Mouse (Mus musculus) C2C12 (cell line): ENCODE measurements at regions not wholly inside any gene's neighbourhood (a gene's known extent, or its start where the extent isn't known, plus 50 kb on each side); places are given as distances from the start of the nearest gene placed in this dataset.

ENCODE experiments used
- H3K27me3 ChIP-seq: one replicate; pipeline ENCODE4 v1.6.1; 2011; ENCODE audit not compliant: control insufficient read depth, insufficient read depth, insufficient read length
- H3K36me3 ChIP-seq: one replicate; pipeline ENCODE4 v1.6.1; 2011; ENCODE audit not compliant: control insufficient read depth, insufficient read depth
- H3K4me3 ChIP-seq: one replicate; pipeline ENCODE4 v1.5.1; 2011; ENCODE audit warnings: mild to moderate bottlenecking, control low read depth; ENCODE audit not compliant: poor library complexity, insufficient read depth, severe bottlenecking
- H3K79me2 ChIP-seq: one replicate; pipeline ENCODE4 v1.6.1; 2011; ENCODE audit not compliant: control insufficient read depth, insufficient read depth
- H3K79me3 ChIP-seq: one replicate; pipeline ENCODE4 v1.6.1; 2011; ENCODE audit warnings: low read depth, control low read depth
- H3ac ChIP-seq: one replicate; pipeline ENCODE3; 2011; ENCODE audit warnings: low read depth; ENCODE audit not compliant: control insufficient read depth, insufficient read length
- CEBPB ChIP-seq: IDR thresholded peaks from one replicate; pipeline ENCODE4 v1.6.1; 2011; ENCODE audit warnings: low read depth, mild to moderate bottlenecking, control low read depth, moderate library complexity
- CTCF ChIP-seq: IDR thresholded peaks from one replicate; pipeline ENCODE4 v1.5.1; 2011; ENCODE audit not compliant: control insufficient read depth, insufficient read depth, insufficient read length
- FOSL1 ChIP-seq: IDR thresholded peaks from one replicate; pipeline ENCODE4 v1.8.0; 2011; ENCODE audit warnings: mild to moderate bottlenecking, low read length; ENCODE audit not compliant: poor library complexity, insufficient read depth, severe bottlenecking
- MAX ChIP-seq: IDR thresholded peaks from one replicate; pipeline ENCODE4 v1.6.1; 2011; ENCODE audit warnings: mild to moderate bottlenecking, control low read depth
- MYOD1 ChIP-seq: IDR thresholded peaks from one replicate; pipeline ENCODE4 v1.6.1; 2011; ENCODE audit warnings: low read depth; ENCODE audit not compliant: control insufficient read depth, insufficient read length
- MYOG ChIP-seq: IDR thresholded peaks from one replicate; pipeline ENCODE4 v1.6.1; 2011; ENCODE audit not compliant: control insufficient read depth, insufficient read length; ENCODE audit errors: extremely low read depth
- USF1 ChIP-seq: IDR thresholded peaks from one replicate; pipeline ENCODE4 v1.6.1; 2011; ENCODE audit warnings: low read depth, mild to moderate bottlenecking, control low read depth, moderate library complexity

GRCm38 (mm10) chr15:93824729-93825694, 229.3 kb upstream of the Prickle1 start:
- no peak for TF ChIP-seq USF1
- no peak for TF ChIP-seq CTCF
- Histone ChIP-seq H3K4me3 (no peak overlapping the region), H3ac (no peak overlapping the region), H3K36me3 (no peaks in the 10 kb centered on the region), H3K79me3 (no peaks in the 10 kb centered on the region), H3K27me3 (no peaks in the 10 kb centered on the region), H3K79me2 (no peaks in the 10 kb centered on the region)

- no peaks in the 10 kb centered on the region for H3K36me3 ChIP-seq
- no peaks in the 10 kb centered on the region for H3K27me3 ChIP-seq
- no peaks in the 10 kb centered on the region for H3K79me2 ChIP-seq
- TF ChIP-seq FOSL1 = no peak
- no peak for TF ChIP-seq MAX
- TF ChIP-seq CTCF = no peak
- no peak for TF ChIP-seq USF1
- no peak for TF ChIP-seq MYOG
- TF ChIP-seq CEBPB = no peak
- TF ChIP-seq MYOD1 = no peak
- no peak overlapping the region for H3ac ChIP-seq
- no peak overlapping the region for H3K4me3 ChIP-seq
- H3K79me3 ChIP-seq = no peaks in the 10 kb centered on the region
Measured at GRCm38 (mm10) chr15:93821236-93821635, 225.5 kb upstream of the Prickle1 start.

GRCm38 (mm10) chr15:93812011-93812410, 216.3 kb upstream of the Prickle1 start:
- Histone ChIP-seq H3K79me2 (no peaks in the 10 kb centered on the region), H3ac (no peak overlapping the region), H3K4me3 (no peak overlapping the region), H3K27me3 (no peaks in the 10 kb centered on the region), H3K79me3 (no peaks in the 10 kb centered on the region), H3K36me3 (no peaks in the 10 kb centered on the region)
- no peak for TF ChIP-seq CTCF
- no peak for TF ChIP-seq FOSL1
- no peak for TF ChIP-seq MYOG
- TF ChIP-seq USF1 = no peak
- TF ChIP-seq MAX = no peak
- TF ChIP-seq MYOD1 = no peak

DNA sequence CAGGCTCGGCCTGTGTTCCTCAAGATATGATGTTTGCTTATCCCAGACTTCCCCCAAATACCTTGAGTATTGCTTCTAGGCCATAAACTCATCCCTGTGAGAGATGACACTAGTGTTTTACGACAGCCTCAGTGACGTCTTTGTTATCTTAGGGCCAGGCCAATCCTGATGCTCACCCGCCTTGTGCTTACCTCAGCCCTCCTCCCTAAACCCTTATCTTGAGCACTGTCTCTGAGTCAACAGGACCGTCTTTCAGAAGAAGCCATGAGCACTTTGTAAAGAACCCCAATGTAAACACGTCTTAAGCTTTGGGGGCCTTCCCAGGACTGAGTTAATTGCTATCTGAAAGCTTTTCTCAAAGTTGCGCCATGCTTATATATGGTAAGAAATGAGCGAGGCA, 212.3 kb upstream of the Prickle1 start:
- no peak overlapping the region for H3K4me3 ChIP-seq
- no peak for TF ChIP-seq MYOD1
- no peak for TF ChIP-seq CEBPB
- no peak for TF ChIP-seq MAX
- no peak for TF ChIP-seq CTCF
- TF ChIP-seq USF1 = no peak
- no peaks in the 10 kb centered on the region for H3K79me2 ChIP-seq
- H3K27me3 ChIP-seq = no peaks in the 10 kb centered on the region
- no peaks in the 10 kb centered on the region for H3K79me3 ChIP-seq
- no peak overlapping the region for H3ac ChIP-seq
- H3K36me3 ChIP-seq = no peaks in the 10 kb centered on the region

DNA sequence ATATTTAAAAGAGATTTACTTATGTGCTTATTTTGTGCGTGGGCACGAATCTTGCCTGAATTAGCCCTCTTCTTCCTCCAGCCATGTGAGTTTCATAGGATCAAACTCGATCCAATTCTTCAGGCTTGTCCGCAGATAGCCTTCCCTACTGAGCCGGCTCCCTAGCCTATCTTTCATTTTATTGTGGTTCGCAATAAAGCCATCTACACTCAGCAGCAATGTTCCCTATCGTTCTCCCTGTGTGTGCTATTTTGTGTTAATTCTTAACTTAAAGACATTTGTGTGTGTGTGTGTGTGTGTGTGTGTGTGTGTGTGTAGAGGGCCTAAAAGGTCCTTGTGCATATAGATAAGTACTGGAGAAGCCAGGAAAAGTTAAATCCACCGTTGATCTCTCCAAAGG, 211.8 kb upstream of the Prickle1 start:
- H3ac ChIP-seq = no peak overlapping the region
- H3K36me3 ChIP-seq = no peaks in the 10 kb centered on the region
- no peaks in the 10 kb centered on the region for H3K27me3 ChIP-seq
- no peak for TF ChIP-seq FOSL1
- H3K79me2 ChIP-seq = no peaks in the 10 kb centered on the region
- no peaks in the 10 kb centered on the region for H3K79me3 ChIP-seq
- no peak overlapping the region for H3K4me3 ChIP-seq

- no peaks in the 10 kb centered on the region for H3K27me3 ChIP-seq
- no peaks in the 10 kb centered on the region for H3K79me2 ChIP-seq
- no peak overlapping the region for H3ac ChIP-seq
- no peak overlapping the region for H3K4me3 ChIP-seq
- no peaks in the 10 kb centered on the region for H3K36me3 ChIP-seq
- no peak for TF ChIP-seq MAX
- no peak for TF ChIP-seq CEBPB
- TF ChIP-seq MYOD1 = no peak
- TF ChIP-seq FOSL1 = no peak
- TF ChIP-seq MYOG = no peak
- no peak for TF ChIP-seq CTCF
- no peak for TF ChIP-seq USF1
- no peaks in the 10 kb centered on the region for H3K79me3 ChIP-seq
Measured at GRCm38 (mm10) chr15:93804703-93805102, 209.0 kb upstream of the Prickle1 start.
